ENCODE assay signal across 12 mouse cellular contexts in the genomic region with DNA sequence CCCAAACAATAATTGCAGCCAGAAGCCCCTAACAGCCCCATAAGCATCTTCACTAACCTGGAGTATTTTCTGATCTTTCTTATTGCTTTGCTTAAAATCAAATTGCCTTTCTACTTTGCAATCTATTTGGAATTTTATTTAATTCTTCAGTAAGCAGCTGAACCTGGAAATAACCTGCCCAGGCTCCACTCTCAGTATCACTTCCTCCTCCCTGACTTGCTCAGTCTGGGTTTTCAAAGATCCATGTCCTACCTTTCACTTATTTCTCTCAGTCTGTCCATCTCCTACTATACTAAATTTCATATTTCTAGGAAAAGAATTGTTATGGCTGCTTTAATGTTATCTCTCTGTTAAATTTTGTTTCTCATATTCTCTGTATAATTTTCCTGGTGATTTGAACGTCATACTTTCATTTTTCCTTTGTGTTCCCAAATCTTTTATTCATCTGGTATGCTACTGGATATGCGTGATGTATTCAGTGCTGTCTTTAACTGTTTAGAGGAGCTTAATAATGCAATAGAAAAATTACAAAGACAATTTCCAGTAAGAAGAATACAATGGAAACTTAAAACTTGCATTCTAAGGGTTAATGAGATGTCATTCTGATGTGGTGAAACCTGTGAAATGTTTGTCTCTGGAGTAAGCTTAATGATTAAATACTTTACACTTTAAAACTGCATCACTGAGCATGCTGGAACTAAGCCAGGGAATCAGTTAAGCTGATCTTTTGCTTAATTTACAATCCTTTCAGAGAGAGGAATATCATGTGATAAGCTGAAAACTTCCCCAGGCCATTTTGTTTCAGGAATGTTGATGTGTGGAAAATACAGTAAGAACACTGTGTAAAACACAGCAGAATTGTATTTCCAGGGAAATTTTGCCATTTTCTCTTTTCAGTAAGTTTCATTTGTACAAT.
DNase-seq lines count a peak whose midpoint lies in the region; ATAC-seq lines count a peak whose summit lies in the region.
"Had no signal": no experiment of that assay in that cellular context is flagged by ENCODE, and none has a peak within 500 bp of the region (broad histone marks: within the 10 kb centered on the region; RNA-seq: fewer than 3 reads in every experiment).

No protein-coding gene starts in this region.

- no peak overlapping the region for H3K4me3 ChIP-seq in embryonic facial prominence, embryonic 11.5 days (ENCODE audit: low read depth, low read length)
- no peak overlapping the region for H3K4me3 ChIP-seq in embryonic facial prominence, embryonic 10.5 days
- H3K4me3 ChIP-seq: liver, embryonic 13.5 days had no signal

- no peak for ATAC-seq in embryonic facial prominence, embryonic 11.5 days (replicated peaks; ENCODE audit: insufficient number of reproducible peaks, low FRiP score, low TSS enrichment, low read depth)

- DNase-seq in embryonic facial prominence, embryonic 11.5 days (ENCODE audit: low spot score): peak; percentile 2
- DNase-seq in embryonic facial prominence, embryonic 10.5 days (ENCODE audit: low spot score): no peak
- DNase-seq in brain, adult 2 months (ENCODE audit: low read depth, low spot score): peak; percentile 5
- peak; percentile 5 for DNase-seq in kidney, adult 18-20 months
- DNase-seq in kidney, postnatal 4 days: peak; percentile 2 to 19
- no peak for DNase-seq in right cerebral cortex, postnatal 4 days
- no peak for DNase-seq in layer of hippocampus, postnatal 10 days (ENCODE audit: low spot score in 2 of 2)
- DNase-seq in right cerebral cortex, adult 18-20 months: no peak
- DNase-seq: cerebellum, postnatal 36 days; liver, embryonic 13.5 days; lung, postnatal 14 days had no signal

- H3K27me3 ChIP-seq in embryonic facial prominence, embryonic 11.5 days (ENCODE audit: control insufficient read depth, insufficient read depth, low read length): no peaks in the 10 kb centered on the region
- no peaks in the 10 kb centered on the region for H3K27me3 ChIP-seq in embryonic facial prominence, embryonic 10.5 days (replicated peaks; ENCODE audit: low read depth, poor library complexity, severe bottlenecking)
- H3K27me3 ChIP-seq: liver, embryonic 13.5 days had no signal

- no peak overlapping the region for H3K9ac ChIP-seq in embryonic facial prominence, embryonic 11.5 days (replicated peaks; ENCODE audit: low read length)
- H3K9ac ChIP-seq: liver, embryonic 13.5 days had no signal

- 75% methylated on average over 2 of the region's 2 CpGs for WGBS in embryonic facial prominence, embryonic 11.5 days
- 82% methylated on average over 2 of the region's 2 CpGs for WGBS in embryonic facial prominence, embryonic 10.5 days

- no peaks in the 10 kb centered on the region for H3K9me3 ChIP-seq in embryonic facial prominence, embryonic 11.5 days (replicated peaks; ENCODE audit: control insufficient read depth, low read length)
- H3K9me3 ChIP-seq in embryonic facial prominence, embryonic 10.5 days: no peaks in the 10 kb centered on the region
- H3K9me3 ChIP-seq: liver, embryonic 13.5 days had no signal

- H3K4me2 ChIP-seq in embryonic facial prominence, embryonic 11.5 days (ENCODE audit: low read depth, low read length): no peak overlapping the region
- H3K4me2 ChIP-seq: heart, embryonic 11.5 days; liver, embryonic 13.5 days had no signal

- H3K27ac ChIP-seq in embryonic facial prominence, embryonic 11.5 days (replicated peaks; ENCODE audit: low read depth, low read length): no peak overlapping the region
- H3K27ac ChIP-seq in embryonic facial prominence, embryonic 10.5 days (replicated peaks): no peak overlapping the region
- H3K27ac ChIP-seq: liver, embryonic 13.5 days had no signal

- H3K4me1 ChIP-seq in embryonic facial prominence, embryonic 11.5 days (ENCODE audit: control insufficient read depth, insufficient read depth, low read length): no peaks in the 10 kb centered on the region
- no peaks in the 10 kb centered on the region for H3K4me1 ChIP-seq in embryonic facial prominence, embryonic 10.5 days
- H3K4me1 ChIP-seq: liver, embryonic 13.5 days had no signal

- H3K36me3 ChIP-seq in embryonic facial prominence, embryonic 11.5 days (replicated peaks; ENCODE audit: control insufficient read depth, insufficient read depth, low read depth, low read length): no peaks in the 10 kb centered on the region
- H3K36me3 ChIP-seq in embryonic facial prominence, embryonic 10.5 days (replicated peaks): no peaks in the 10 kb centered on the region
- H3K36me3 ChIP-seq: liver, embryonic 13.5 days had no signal

Comparison
In these comparisons a context has a peak if more than half of its experiments do, and no peak if none do; other contexts are left out.
1. DNase-seq: peak in embryonic facial prominence, embryonic 11.5 days (single experiment), brain, adult 2 months (single experiment), kidney, adult 18-20 months (single experiment) and kidney, postnatal 4 days (2 of 2); none in embryonic facial prominence, embryonic 10.5 days (single experiment), right cerebral cortex, postnatal 4 days (single experiment), layer of hippocampus, postnatal 10 days (0 of 2) and right cerebral cortex, adult 18-20 months (single experiment).